Mouse (Mus musculus): ENCODE data around the gene Ube2e3. TPM values are rescaled to one million over a fixed set of nuclear protein-coding genes. Genes with fewer than 3 reads are reported as not detected.

Gene Ube2e3
- polyA plus RNA-seq, 1 experiment from 2014 or later: 287 TPM

- DNase-seq (ENCODE audit: low spot score, missing footprints) (no peak), ATAC-seq (ENCODE audit: low FRiP score) (no peak)
- Histone ChIP-seq H3K9me3 (ENCODE audit: control insufficient read depth, low read length) (no peaks in the 10 kb centered on the region), H3K4me2 (no peak overlapping the region), H3K36me3 (ENCODE audit: control insufficient read depth, insufficient read depth, low read length) (no peaks in the 10 kb centered on the region), H3K27me3 (ENCODE audit: control insufficient read depth, insufficient read depth, low read length) (no peaks in the 10 kb centered on the region), H3K9ac (ENCODE audit: low read length) (no peak overlapping the region), H3K4me3 (ENCODE audit: low read depth, low read length) (no peak overlapping the region), H3K27ac (ENCODE audit: low read depth, low read length) (no peak overlapping the region), H3K4me1 (ENCODE audit: control insufficient read depth, insufficient read depth, low read length) (no peaks in the 10 kb centered on the region; the same call in 1 of the 2 replicates)
Observed at GRCm38 (mm10) chr2:78911516-78911915, 43.6 kb downstream of the Ube2e3 start.

DNA sequence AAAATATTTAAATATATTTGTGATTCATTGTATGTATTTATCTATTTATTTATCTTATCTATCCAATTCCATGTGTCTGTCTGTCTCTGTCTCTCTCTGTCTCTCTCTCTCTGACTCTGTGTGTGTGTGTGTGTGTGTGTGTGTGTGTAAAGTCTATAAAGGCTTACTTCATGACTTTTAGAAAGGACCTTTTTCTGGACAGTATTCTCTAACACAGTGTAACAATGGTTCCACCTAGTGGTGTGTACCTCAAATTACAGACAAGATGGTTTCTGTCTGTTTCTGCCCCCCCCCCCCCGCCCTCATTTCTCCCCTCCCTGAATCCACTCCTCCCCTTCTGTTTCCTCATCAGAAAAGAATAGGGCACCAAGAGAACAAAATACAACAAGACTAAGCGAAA lies 46.9 kb downstream of the Ube2e3 start:
- H3K36me3 ChIP-seq (ENCODE audit: control insufficient read depth, insufficient read depth, low read length): no peaks in the 10 kb centered on the region
- H3K4me2 ChIP-seq: no peak overlapping the region
- no peaks in the 10 kb centered on the region for H3K9me3 ChIP-seq (ENCODE audit: control insufficient read depth, low read length)
- no peak overlapping the region for H3K4me3 ChIP-seq (ENCODE audit: low read depth, low read length)
- ATAC-seq (ENCODE audit: low FRiP score): no peak
- H3K27ac ChIP-seq (ENCODE audit: low read depth, low read length): no peak overlapping the region
- 91% methylated on average over 2 of the region's 2 CpGs for WGBS
- no peak for DNase-seq (ENCODE audit: low spot score, missing footprints)
- H3K27me3 ChIP-seq (ENCODE audit: control insufficient read depth, insufficient read depth, low read length): no peaks in the 10 kb centered on the region
- no peaks in the 10 kb centered on the region; the same call in 1 of the 2 replicates for H3K4me1 ChIP-seq (ENCODE audit: control insufficient read depth, insufficient read depth, low read length)
- no peak overlapping the region for H3K9ac ChIP-seq (ENCODE audit: low read length)

GRCm38 (mm10) chr2:78922980-78923674 lies 55.2 kb downstream of the Ube2e3 start:
- no peak overlapping the region for H3K9ac ChIP-seq (ENCODE audit: low read length)
- no peaks in the 10 kb centered on the region for H3K9me3 ChIP-seq (ENCODE audit: control insufficient read depth, low read length)
- DNase-seq (ENCODE audit: low spot score, missing footprints) (no peak), ATAC-seq (ENCODE audit: low FRiP score) (no peak)
- whole genome bisulfite sequencing: 90% methylated on average over 6 of the region's 6 CpGs
- H3K4me1 ChIP-seq (ENCODE audit: control insufficient read depth, insufficient read depth, low read length): no peaks in the 10 kb centered on the region
- H3K27me3 ChIP-seq (ENCODE audit: control insufficient read depth, insufficient read depth, low read length): no peaks in the 10 kb centered on the region
- no peaks in the 10 kb centered on the region for H3K36me3 ChIP-seq (ENCODE audit: control insufficient read depth, insufficient read depth, low read length)
- H3K4me3 ChIP-seq (ENCODE audit: low read depth, low read length): no peak overlapping the region
- no peak overlapping the region for H3K27ac ChIP-seq (ENCODE audit: low read depth, low read length)
- no peak overlapping the region for H3K4me2 ChIP-seq

- no peak for ATAC-seq (ENCODE audit: low FRiP score)
- H3K4me3 ChIP-seq (ENCODE audit: low read depth, low read length): no peak overlapping the region
- no peaks in the 10 kb centered on the region for H3K27me3 ChIP-seq (ENCODE audit: control insufficient read depth, insufficient read depth, low read length)
- H3K36me3 ChIP-seq (ENCODE audit: control insufficient read depth, insufficient read depth, low read length): no peaks in the 10 kb centered on the region
- WGBS: 67% methylated on average over 1 of the region's 1 CpGs
- H3K27ac ChIP-seq (ENCODE audit: low read depth, low read length): no peak overlapping the region
- no peak for DNase-seq (ENCODE audit: low spot score, missing footprints)
- H3K9ac ChIP-seq (ENCODE audit: low read length): no peak overlapping the region
- H3K9me3 ChIP-seq (ENCODE audit: control insufficient read depth, low read length): no peaks in the 10 kb centered on the region
- H3K4me1 ChIP-seq (ENCODE audit: control insufficient read depth, insufficient read depth, low read length): no peaks in the 10 kb centered on the region
- no peak overlapping the region for H3K4me2 ChIP-seq
Observed at GRCm38 (mm10) chr2:78925807-78926206, 57.9 kb downstream of the Ube2e3 start.

GRCm38 (mm10) chr2:78927625-78928024 lies 59.7 kb downstream of the Ube2e3 start:
- no peak for ATAC-seq (ENCODE audit: low FRiP score)
- H3K4me2 ChIP-seq: no peak overlapping the region
- H3K36me3 ChIP-seq (ENCODE audit: control insufficient read depth, insufficient read depth, low read length): no peaks in the 10 kb centered on the region
- 91% methylated on average over 3 of the region's 3 CpGs for WGBS
- H3K4me3 ChIP-seq (ENCODE audit: low read depth, low read length): no peak overlapping the region
- H3K27me3 ChIP-seq (ENCODE audit: control insufficient read depth, insufficient read depth, low read length): no peaks in the 10 kb centered on the region
- no peak overlapping the region for H3K27ac ChIP-seq (ENCODE audit: low read depth, low read length)
- DNase-seq (ENCODE audit: low spot score, missing footprints): no peak
- no peaks in the 10 kb centered on the region for H3K4me1 ChIP-seq (ENCODE audit: control insufficient read depth, insufficient read depth, low read length)
- H3K9ac ChIP-seq (ENCODE audit: low read length): no peak overlapping the region
- no peaks in the 10 kb centered on the region for H3K9me3 ChIP-seq (ENCODE audit: control insufficient read depth, low read length)

DNA sequence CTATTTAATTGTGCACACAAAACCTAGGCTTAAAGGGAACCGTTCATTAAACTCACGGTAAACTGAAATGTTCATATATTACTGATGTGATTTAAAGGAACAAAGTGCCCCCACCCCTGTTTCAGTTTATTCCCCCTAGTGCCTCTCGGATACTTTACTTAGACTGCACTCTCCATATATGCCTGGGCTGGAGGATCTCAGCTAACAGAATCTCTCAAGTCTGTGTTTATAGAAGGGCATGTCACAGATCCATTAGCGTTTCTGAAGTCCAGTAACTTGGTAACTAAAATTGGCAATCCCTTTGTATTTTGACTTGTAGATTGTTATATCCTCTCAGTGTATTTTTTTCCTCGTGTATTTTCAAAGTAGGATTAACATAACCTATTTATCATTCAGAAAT lies 60.2 kb downstream of the Ube2e3 start:
- no peak overlapping the region for H3K9ac ChIP-seq (ENCODE audit: low read length)
- H3K27ac ChIP-seq (ENCODE audit: low read depth, low read length): no peak overlapping the region
- ATAC-seq (ENCODE audit: low FRiP score): no peak
- H3K4me3 ChIP-seq (ENCODE audit: low read depth, low read length): no peak overlapping the region
- H3K4me1 ChIP-seq (ENCODE audit: control insufficient read depth, insufficient read depth, low read length): no peaks in the 10 kb centered on the region
- DNase-seq (ENCODE audit: low spot score, missing footprints): no peak
- no peaks in the 10 kb centered on the region for H3K27me3 ChIP-seq (ENCODE audit: control insufficient read depth, insufficient read depth, low read length)
- WGBS: 84% methylated on average over 5 of the region's 5 CpGs
- H3K36me3 ChIP-seq (ENCODE audit: control insufficient read depth, insufficient read depth, low read length): no peaks in the 10 kb centered on the region
- H3K9me3 ChIP-seq (ENCODE audit: control insufficient read depth, low read length): no peaks in the 10 kb centered on the region
- H3K4me2 ChIP-seq: no peak overlapping the region

- no peaks in the 10 kb centered on the region for H3K27me3 ChIP-seq (ENCODE audit: control insufficient read depth, insufficient read depth, low read length)
- no peaks in the 10 kb centered on the region for H3K9me3 ChIP-seq (ENCODE audit: control insufficient read depth, low read length)
- H3K4me2 ChIP-seq: no peak overlapping the region
- 0 out of 2 replicates have a peak, but pooled peaks have one; percentile 33 for ATAC-seq (ENCODE audit: low FRiP score)
- WGBS: 57% methylated on average over 2 of the region's 2 CpGs
- no peak overlapping the region for H3K4me3 ChIP-seq (ENCODE audit: low read depth, low read length)
- no peaks in the 10 kb centered on the region for H3K4me1 ChIP-seq (ENCODE audit: control insufficient read depth, insufficient read depth, low read length)
- H3K27ac ChIP-seq (ENCODE audit: low read depth, low read length): no peak overlapping the region
- H3K36me3 ChIP-seq (ENCODE audit: control insufficient read depth, insufficient read depth, low read length): no peaks in the 10 kb centered on the region
- DNase-seq (ENCODE audit: low spot score, missing footprints): no peak
- H3K9ac ChIP-seq (ENCODE audit: low read length): no peak overlapping the region
Observed at GRCm38 (mm10) chr2:78931358-78931757, 63.4 kb downstream of the Ube2e3 start.

GRCm38 (mm10) chr2:78959451-78959850 lies 91.5 kb downstream of the Ube2e3 start:
- Histone ChIP-seq H3K27me3 (ENCODE audit: control insufficient read depth, insufficient read depth, low read length) (no peaks in the 10 kb centered on the region), H3K4me2 (no peak overlapping the region), H3K9me3 (ENCODE audit: control insufficient read depth, low read length) (no peaks in the 10 kb centered on the region), H3K9ac (ENCODE audit: low read length) (no peak overlapping the region), H3K4me1 (ENCODE audit: control insufficient read depth, insufficient read depth, low read length) (peaks cover 8% of the 10 kb centered on the region; the same call in 1 of the 2 replicates), H3K27ac (ENCODE audit: low read depth, low read length) (no peak overlapping the region), H3K4me3 (ENCODE audit: low read depth, low read length) (no peak overlapping the region), H3K36me3 (ENCODE audit: control insufficient read depth, insufficient read depth, low read length) (no peaks in the 10 kb centered on the region)
- no peak for ATAC-seq (ENCODE audit: low FRiP score)
- 57% methylated on average over 3 of the region's 3 CpGs for WGBS
- DNase-seq (ENCODE audit: low spot score, missing footprints): peak; percentile 92

DNA sequence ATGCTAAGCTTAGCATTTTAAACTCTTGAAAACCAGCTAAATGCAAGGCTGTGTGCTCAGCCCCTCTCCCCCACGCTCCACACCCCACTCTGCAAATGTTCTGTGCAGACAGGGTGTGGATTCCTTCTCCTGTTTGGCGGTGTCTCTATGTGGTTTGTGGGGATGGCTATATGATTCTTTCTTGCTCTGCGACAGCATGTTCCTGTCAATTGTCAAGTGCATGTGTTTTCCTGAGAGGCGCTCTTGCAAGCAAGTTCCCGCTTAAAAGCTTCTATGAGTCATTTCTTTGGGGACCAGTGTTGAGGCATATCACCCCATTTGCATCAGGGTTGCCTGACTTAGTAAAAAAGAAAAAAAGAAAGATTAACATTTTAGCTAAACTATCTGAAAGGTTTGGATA lies 92.4 kb downstream of the Ube2e3 start:
- Histone ChIP-seq H3K27me3 (ENCODE audit: control insufficient read depth, insufficient read depth, low read length) (no peaks in the 10 kb centered on the region), H3K4me1 (ENCODE audit: control insufficient read depth, insufficient read depth, low read length) (peaks cover 8% of the 10 kb centered on the region; the same call in 1 of the 2 replicates), H3K36me3 (ENCODE audit: control insufficient read depth, insufficient read depth, low read length) (no peaks in the 10 kb centered on the region), H3K9me3 (ENCODE audit: control insufficient read depth, low read length) (no peaks in the 10 kb centered on the region), H3K9ac (ENCODE audit: low read length) (no peak overlapping the region), H3K27ac (ENCODE audit: low read depth, low read length) (no peak overlapping the region), H3K4me2 (no peak overlapping the region), H3K4me3 (ENCODE audit: low read depth, low read length) (no peak overlapping the region)
- 82% methylated on average over 5 of the region's 5 CpGs for WGBS
- DNase-seq (ENCODE audit: low spot score, missing footprints): no peak
- ATAC-seq (ENCODE audit: low FRiP score): no peak
